Mouse (Mus musculus) cerebellum, postnatal 10 days (tissue): ENCODE results near the gene Nxnl1.

Experiments used
- DNase-seq, 2 experiments: peaks; one replicate each; pipeline ENCODE4 v3.0.0; 2021; ENCODE audit warnings: mixed read lengths in 2 of 2

Gene Nxnl1

DNA sequence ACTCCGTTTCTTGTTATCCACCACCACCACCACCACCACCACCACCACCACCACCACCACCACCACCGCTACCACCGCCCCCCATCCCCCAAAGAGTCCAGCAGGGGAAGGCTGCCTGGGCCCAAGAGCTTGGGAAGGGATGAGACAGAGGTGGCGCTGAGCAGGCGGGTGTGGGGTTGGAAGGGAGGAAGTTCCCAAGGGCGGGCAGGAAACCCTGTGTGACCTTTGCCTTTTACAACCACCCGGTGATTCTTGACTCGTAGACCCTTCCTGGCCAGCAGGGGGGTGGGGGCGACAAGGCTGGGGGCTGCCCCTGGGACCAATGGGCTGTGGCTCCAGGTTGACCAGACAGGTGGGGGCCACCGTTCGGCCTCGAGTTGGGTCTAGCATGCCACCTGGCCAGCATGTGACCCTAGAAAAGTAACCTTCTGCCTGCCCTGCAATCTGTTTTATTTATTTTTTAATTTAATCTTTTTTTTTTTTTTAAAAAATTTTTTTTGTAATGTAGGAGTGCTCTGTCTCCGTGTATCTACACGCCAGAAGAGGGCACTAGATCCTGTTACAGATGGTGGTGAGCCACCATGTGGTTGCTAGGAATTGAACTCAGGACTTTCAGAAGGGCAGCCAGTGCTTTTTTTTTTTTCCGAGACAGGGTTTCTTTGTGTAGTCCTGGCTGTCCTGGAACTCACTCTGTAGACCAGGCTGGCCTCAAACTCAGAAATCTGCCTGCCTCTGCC lies 53.2 kb downstream of the Nxnl1 start:
- DNase-seq, result no peak

DNA sequence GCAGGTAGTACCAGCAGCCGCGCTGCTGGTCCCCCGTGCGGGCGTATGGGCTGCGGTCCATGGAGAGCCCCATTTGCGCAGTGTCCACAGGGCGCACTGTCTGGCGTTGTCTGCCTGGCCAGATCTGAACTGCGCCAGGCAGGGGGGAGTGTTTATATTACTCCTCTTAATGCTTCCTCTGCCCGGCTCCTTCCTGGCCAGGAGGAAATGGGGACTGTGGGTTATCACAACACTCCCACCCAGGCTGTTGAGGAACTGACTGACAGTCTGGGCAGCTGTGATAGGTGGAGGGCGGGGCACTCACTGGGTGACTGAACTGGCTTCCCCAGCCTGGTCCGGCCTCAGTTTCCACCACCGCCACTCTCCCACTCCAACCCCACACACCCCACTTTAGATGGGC lies 54.8 kb downstream of the Nxnl1 start, which contains the start of gene Plvap:
TSS of gene Plvap (minus strand) at position 109 of the 400 bp plus-strand sequence.
- DNase-seq, result no peak
